Mouse (Mus musculus): ENCODE results near the gene Ttyh2. TPM values are rescaled to one million over a fixed set of nuclear protein-coding genes. Genes with fewer than 3 reads are reported as not detected.

Gene Ttyh2
- polyA plus RNA-seq, 1 experiment from 2014 or later = 25.2 TPM

Other genes with a start within 250 kb of the Ttyh2 start
- gene Rpl38, start 6.9 kb upstream of the Ttyh2 start, polyA plus RNA-seq (2014; fragmentation: Nextera tagmentation; extraction: Ambion mirVana) = 739 and 915 TPM in 2 replicates
- gene Dnaic2, start 52.0 kb downstream of the Ttyh2 start, polyA plus RNA-seq (2014; fragmentation: Nextera tagmentation; extraction: Ambion mirVana) = 2.1 and 3.0 TPM in 2 replicates
- gene Kif19a, start 90.0 kb downstream of the Ttyh2 start, polyA plus RNA-seq (2014; fragmentation: Nextera tagmentation; extraction: Ambion mirVana) = 0.23 and 0.34 TPM in 2 replicates
- gene Btbd17, start 120.5 kb downstream of the Ttyh2 start, polyA plus RNA-seq (2014; fragmentation: Nextera tagmentation; extraction: Ambion mirVana) = 22.1 and 24.7 TPM in 2 replicates
- not detected in 2 replicates for gene Gpr142, start 123.5 kb downstream of the Ttyh2 start, polyA plus RNA-seq (2014; fragmentation: Nextera tagmentation; extraction: Ambion mirVana)
- 4.4 and 5.4 TPM in 2 replicates for gene Gprc5c, start 175.7 kb downstream of the Ttyh2 start, polyA plus RNA-seq (2014; fragmentation: Nextera tagmentation; extraction: Ambion mirVana)
- 0.73 and 1.0 TPM in 2 replicates for gene Cd300a, start 214.6 kb downstream of the Ttyh2 start, polyA plus RNA-seq (2014; fragmentation: Nextera tagmentation; extraction: Ambion mirVana)

All from forebrain, embryonic 14.5 days (tissue).